ENCODE assay signal across 32 mouse cellular contexts in genomic region chr11:14350444-14351135, GRCm38 (mm10).
DNase-seq lines count a peak whose midpoint lies in the region; ATAC-seq lines count a peak whose summit lies in the region.
"Had no signal": no experiment of that assay in that cellular context is flagged by ENCODE, and none has a peak within 500 bp of the region (broad histone marks: within the 10 kb centered on the region; RNA-seq: fewer than 3 reads in every experiment).

No protein-coding gene starts in this region.

- DNase-seq in forebrain, embryonic 10.5 days (ENCODE audit: extremely low spot score, low spot score), result no peak
- DNase-seq in midbrain, embryonic 10.5 days (ENCODE audit: low spot score), result no peak
- DNase-seq in hindbrain, embryonic 14.5 days (ENCODE audit: low spot score), result peak; percentile 42
- DNase-seq in layer of hippocampus, adult 18-20 months (ENCODE audit: low spot score in 2 of 2), result no peak
- no peak for DNase-seq in urinary bladder, postnatal 25 days (ENCODE audit: low spot score)
- no peak for DNase-seq in lung, postnatal 25 days (ENCODE audit: low spot score)
- DNase-seq: adrenal gland, postnatal 10 days; cerebellum, adult 18-20 months; cerebellum, postnatal 14 days; gastrocnemius, postnatal 25 days; heart, adult 18-20 months; heart, postnatal 4 days; kidney, adult 11 months; kidney, postnatal 25 days; lung, postnatal 36 days; retina, postnatal 1 day; right cerebral cortex, postnatal 14 days had no signal

- no peaks in the 10 kb centered on the region for H3K9me3 ChIP-seq in forebrain, embryonic 13.5 days (replicated peaks)
- H3K9me3 ChIP-seq in forebrain, embryonic 10.5 days, result no peaks in the 10 kb centered on the region
- H3K9me3 ChIP-seq in midbrain, embryonic 12.5 days, result no peaks in the 10 kb centered on the region
- H3K9me3 ChIP-seq in midbrain, embryonic 10.5 days (replicated peaks), result no peaks in the 10 kb centered on the region
- no peaks in the 10 kb centered on the region for H3K9me3 ChIP-seq in hindbrain, embryonic 14.5 days (ENCODE audit: control insufficient read depth, low read length)
- H3K9me3 ChIP-seq: embryonic facial prominence, embryonic 10.5 days; embryonic facial prominence, embryonic 15.5 days; G1E; limb, embryonic 13.5 days; lung, embryonic 15.5 days; megakaryocyte, embryonic 14.5 days; neural tube, embryonic 15.5 days; stomach, embryonic 15.5 days had no signal

- no peak overlapping the region for H3K9ac ChIP-seq in forebrain, embryonic 13.5 days
- no peak overlapping the region for H3K9ac ChIP-seq in midbrain, embryonic 12.5 days (replicated peaks)
- H3K9ac ChIP-seq in hindbrain, embryonic 14.5 days, result no peak overlapping the region
- H3K9ac ChIP-seq: embryonic facial prominence, embryonic 15.5 days; limb, embryonic 13.5 days; lung, embryonic 15.5 days; neural tube, embryonic 15.5 days; stomach, embryonic 15.5 days had no signal

- H3K27ac ChIP-seq in forebrain, embryonic 13.5 days, result peak overlapping the region; percentile 35
- no peak overlapping the region for H3K27ac ChIP-seq in forebrain, embryonic 10.5 days
- no peak overlapping the region for H3K27ac ChIP-seq in midbrain, embryonic 12.5 days (replicated peaks)
- no peak overlapping the region for H3K27ac ChIP-seq in midbrain, embryonic 10.5 days (replicated peaks)
- peak overlapping the region; percentile 29; the same call in 1 of the 2 replicates for H3K27ac ChIP-seq in hindbrain, embryonic 14.5 days
- H3K27ac ChIP-seq: embryonic facial prominence, embryonic 10.5 days; embryonic facial prominence, embryonic 15.5 days; layer of hippocampus, adult 2 months; left cerebral cortex, adult 2 months; limb, embryonic 13.5 days; lung, embryonic 15.5 days; neural tube, embryonic 15.5 days; stomach, embryonic 15.5 days had no signal

- no peak overlapping the region for H3K4me3 ChIP-seq in forebrain, embryonic 13.5 days
- no peak overlapping the region for H3K4me3 ChIP-seq in forebrain, embryonic 10.5 days
- no peak overlapping the region for H3K4me3 ChIP-seq in midbrain, embryonic 12.5 days
- H3K4me3 ChIP-seq in midbrain, embryonic 10.5 days, result no peak overlapping the region
- no peak overlapping the region for H3K4me3 ChIP-seq in hindbrain, embryonic 14.5 days (replicated peaks; ENCODE audit: low read length)
- H3K4me3 ChIP-seq: embryonic facial prominence, embryonic 10.5 days; embryonic facial prominence, embryonic 15.5 days; layer of hippocampus, adult 2 months; left cerebral cortex, adult 2 months; limb, embryonic 13.5 days; lung, embryonic 15.5 days; megakaryocyte, embryonic 14.5 days; neural tube, embryonic 15.5 days; stomach, embryonic 15.5 days had no signal

- 52% methylated on average over 2 of the region's 2 CpGs for whole genome bisulfite sequencing in forebrain, embryonic 13.5 days
- WGBS in forebrain, embryonic 10.5 days, result 85% methylated on average over 2 of the region's 2 CpGs
- 75% methylated on average over 2 of the region's 2 CpGs for WGBS in midbrain, embryonic 12.5 days
- WGBS in midbrain, embryonic 10.5 days, result 85% methylated on average over 2 of the region's 2 CpGs
- WGBS in hindbrain, embryonic 14.5 days, result 59% methylated on average over 2 of the region's 2 CpGs

- H3K4me1 ChIP-seq in forebrain, embryonic 13.5 days, result peaks cover 13% of the 10 kb centered on the region
- H3K4me1 ChIP-seq in forebrain, embryonic 10.5 days, result no peaks in the 10 kb centered on the region
- 0 out of 2 replicates have a peak, but pooled peaks cover 5% of the 10 kb centered on the region for H3K4me1 ChIP-seq in midbrain, embryonic 12.5 days
- H3K4me1 ChIP-seq in midbrain, embryonic 10.5 days, result no peaks in the 10 kb centered on the region
- H3K4me1 ChIP-seq in hindbrain, embryonic 14.5 days (replicated peaks; ENCODE audit: control insufficient read depth, insufficient read depth, low read length), result no peaks in the 10 kb centered on the region
- H3K4me1 ChIP-seq: embryonic facial prominence, embryonic 10.5 days; embryonic facial prominence, embryonic 15.5 days; limb, embryonic 13.5 days; lung, embryonic 15.5 days; megakaryocyte, embryonic 14.5 days; neural tube, embryonic 15.5 days; stomach, embryonic 15.5 days had no signal

- H3K4me2 ChIP-seq in forebrain, embryonic 13.5 days, result no peak overlapping the region
- H3K4me2 ChIP-seq in midbrain, embryonic 12.5 days (replicated peaks), result no peak overlapping the region
- H3K4me2 ChIP-seq in hindbrain, embryonic 14.5 days (replicated peaks), result no peak overlapping the region
- H3K4me2 ChIP-seq: embryonic facial prominence, embryonic 15.5 days; heart, embryonic 11.5 days; limb, embryonic 13.5 days; liver, embryonic 11.5 days; lung, embryonic 15.5 days; neural tube, embryonic 15.5 days; stomach, embryonic 15.5 days had no signal

- H3K36me3 ChIP-seq in forebrain, embryonic 13.5 days (ENCODE audit: poor library complexity, severe bottlenecking), result no peaks in the 10 kb centered on the region
- H3K36me3 ChIP-seq in forebrain, embryonic 10.5 days (replicated peaks), result no peaks in the 10 kb centered on the region
- no peaks in the 10 kb centered on the region for H3K36me3 ChIP-seq in midbrain, embryonic 12.5 days
- no peaks in the 10 kb centered on the region for H3K36me3 ChIP-seq in midbrain, embryonic 10.5 days
- H3K36me3 ChIP-seq in hindbrain, embryonic 14.5 days (replicated peaks; ENCODE audit: control insufficient read depth, insufficient read depth), result no peaks in the 10 kb centered on the region
- H3K36me3 ChIP-seq: embryonic facial prominence, embryonic 10.5 days; embryonic facial prominence, embryonic 15.5 days; G1E; limb, embryonic 13.5 days; lung, embryonic 15.5 days; neural tube, embryonic 15.5 days; stomach, embryonic 15.5 days had no signal

- peak; percentile 93 for ATAC-seq in forebrain, embryonic 13.5 days
- peak; percentile 63 for ATAC-seq in midbrain, embryonic 12.5 days (ENCODE audit: low FRiP score, low read depth)
- peak; percentile 66 for ATAC-seq in hindbrain, embryonic 14.5 days (ENCODE audit: low FRiP score)
- ATAC-seq: inflammation-experienced regulatory T-cells, adult 6 months had no signal

- no peaks in the 10 kb centered on the region for H3K27me3 ChIP-seq in forebrain, embryonic 13.5 days
- H3K27me3 ChIP-seq in forebrain, embryonic 10.5 days (ENCODE audit: poor library complexity, severe bottlenecking), result no peaks in the 10 kb centered on the region
- H3K27me3 ChIP-seq in midbrain, embryonic 12.5 days, result no peaks in the 10 kb centered on the region
- H3K27me3 ChIP-seq in midbrain, embryonic 10.5 days (ENCODE audit: low read depth, poor library complexity, severe bottlenecking), result no peaks in the 10 kb centered on the region
- no peaks in the 10 kb centered on the region for H3K27me3 ChIP-seq in hindbrain, embryonic 14.5 days (ENCODE audit: control insufficient read depth, insufficient read depth, low read length)
- H3K27me3 ChIP-seq: embryonic facial prominence, embryonic 15.5 days; limb, embryonic 13.5 days; lung, embryonic 15.5 days; megakaryocyte, embryonic 14.5 days; neural tube, embryonic 15.5 days; stomach, embryonic 15.5 days had no signal

Comparison
In these comparisons a context has a peak if more than half of its experiments do, and no peak if none do; other contexts are left out.
1. H3K27ac ChIP-seq: peak in forebrain, embryonic 13.5 days (single experiment) and hindbrain, embryonic 14.5 days (single experiment); none in forebrain, embryonic 10.5 days (single experiment), midbrain, embryonic 12.5 days (single experiment) and midbrain, embryonic 10.5 days (single experiment).
2. Peak in every context shown above with its lines, with median percentiles within 50 percentile points of each other: ATAC-seq.